Mouse (Mus musculus) C2C12 (cell line): ENCODE measurements around the gene Kras. TPM values are rescaled to one million over a fixed set of nuclear protein-coding genes. Genes with fewer than 3 reads are reported as not detected.

Experiments used
- H3K27me3 ChIP-seq: one replicate; pipeline ENCODE4 v1.6.1; 2011; ENCODE audit not compliant: control insufficient read depth, insufficient read depth, insufficient read length
- H3K36me3 ChIP-seq: one replicate; pipeline ENCODE4 v1.6.1; 2011; ENCODE audit not compliant: control insufficient read depth, insufficient read depth
- H3K4me3 ChIP-seq: one replicate; pipeline ENCODE4 v1.5.1; 2011; ENCODE audit warnings: mild to moderate bottlenecking, control low read depth; ENCODE audit not compliant: poor library complexity, insufficient read depth, severe bottlenecking
- H3K79me2 ChIP-seq: one replicate; pipeline ENCODE4 v1.6.1; 2011; ENCODE audit not compliant: control insufficient read depth, insufficient read depth
- H3K79me3 ChIP-seq: one replicate; pipeline ENCODE4 v1.6.1; 2011; ENCODE audit warnings: low read depth, control low read depth
- H3ac ChIP-seq: one replicate; pipeline ENCODE3; 2011; ENCODE audit warnings: low read depth; ENCODE audit not compliant: control insufficient read depth, insufficient read length
- CEBPB ChIP-seq: IDR thresholded peaks from one replicate; pipeline ENCODE4 v1.6.1; 2011; ENCODE audit warnings: low read depth, mild to moderate bottlenecking, control low read depth, moderate library complexity
- CTCF ChIP-seq: IDR thresholded peaks from one replicate; pipeline ENCODE4 v1.5.1; 2011; ENCODE audit not compliant: control insufficient read depth, insufficient read depth, insufficient read length
- FOSL1 ChIP-seq: IDR thresholded peaks from one replicate; pipeline ENCODE4 v1.8.0; 2011; ENCODE audit warnings: mild to moderate bottlenecking, low read length; ENCODE audit not compliant: poor library complexity, insufficient read depth, severe bottlenecking
- MAX ChIP-seq: IDR thresholded peaks from one replicate; pipeline ENCODE4 v1.6.1; 2011; ENCODE audit warnings: mild to moderate bottlenecking, control low read depth
- MYOD1 ChIP-seq: IDR thresholded peaks from one replicate; pipeline ENCODE4 v1.6.1; 2011; ENCODE audit warnings: low read depth; ENCODE audit not compliant: control insufficient read depth, insufficient read length
- MYOG ChIP-seq: IDR thresholded peaks from one replicate; pipeline ENCODE4 v1.6.1; 2011; ENCODE audit not compliant: control insufficient read depth, insufficient read length; ENCODE audit errors: extremely low read depth
- USF1 ChIP-seq: IDR thresholded peaks from one replicate; pipeline ENCODE4 v1.6.1; 2011; ENCODE audit warnings: low read depth, mild to moderate bottlenecking, control low read depth, moderate library complexity
- polyA plus RNA-seq: library from polyadenylated mRNA; unstranded; fragments of >200 nt; fragmentation: generic; extraction: Trizol; gene quantifications from one replicate; pipeline ENCODE4 v1.2.1, GENCODE M21; 2012; ENCODE audit warnings: missing spikeins

Kras gene
- polyA plus RNA-seq, 1 experiment, result 17.8 TPM

- H3K4me3 ChIP-seq, result no peak overlapping the region
- no peaks in the 10 kb centered on the region for H3K36me3 ChIP-seq
- no peaks in the 10 kb centered on the region for H3K27me3 ChIP-seq
- TF ChIP-seq MAX, result no peak
- TF ChIP-seq CEBPB, result no peak
- no peak for TF ChIP-seq FOSL1
- no peak for TF ChIP-seq CTCF
- no peak for TF ChIP-seq MYOG
- no peak for TF ChIP-seq USF1
- H3ac ChIP-seq, result no peak overlapping the region
- H3K79me2 ChIP-seq, result no peaks in the 10 kb centered on the region
- no peaks in the 10 kb centered on the region for H3K79me3 ChIP-seq
Observed at GRCm38 (mm10) chr6:145275586-145276219, 25.7 kb upstream of the Kras start.

DNA sequence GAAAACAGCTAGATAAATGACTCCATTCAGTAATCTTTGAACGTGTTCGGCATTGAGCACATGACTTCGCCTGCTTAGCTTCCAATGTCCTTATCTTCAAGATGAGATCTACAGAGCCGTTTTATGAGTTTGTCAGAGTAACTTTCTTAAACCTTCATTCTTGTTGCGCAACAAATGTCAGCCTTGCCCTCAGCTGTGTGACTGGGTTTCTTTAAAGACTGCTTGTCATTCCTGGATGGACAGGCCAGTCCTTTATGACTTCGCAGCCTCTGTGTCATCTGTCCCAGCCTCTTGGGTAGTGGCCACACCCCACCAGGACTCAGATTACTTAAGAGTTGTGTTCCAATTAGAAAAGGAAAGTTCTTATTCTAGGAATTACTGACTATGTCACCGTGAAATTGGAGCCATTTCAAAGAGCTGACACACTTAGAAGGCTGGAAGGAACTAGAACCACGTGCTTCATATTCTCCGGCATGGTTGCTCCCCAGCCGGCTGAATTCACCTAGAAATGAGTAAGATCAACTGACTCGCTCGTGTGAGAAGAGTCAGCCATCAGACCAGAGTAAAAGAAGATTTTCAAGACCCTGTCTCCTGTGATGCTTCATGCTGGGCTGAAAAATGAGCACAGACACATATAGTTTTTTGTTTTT lies 24.1 kb upstream of the Kras start:
- no peak overlapping the region for H3K4me3 ChIP-seq
- TF ChIP-seq FOSL1, result no peak
- no peak for TF ChIP-seq MYOG
- no peak for TF ChIP-seq CTCF
- TF ChIP-seq MAX, result peak; percentile 51
- no peak for TF ChIP-seq MYOD1
- TF ChIP-seq USF1, result peak; percentile 55
- peak; percentile 99 for TF ChIP-seq CEBPB
- no peaks in the 10 kb centered on the region for H3K79me2 ChIP-seq
- no peaks in the 10 kb centered on the region for H3K36me3 ChIP-seq
- H3K79me3 ChIP-seq, result no peaks in the 10 kb centered on the region
- no peaks in the 10 kb centered on the region for H3K27me3 ChIP-seq
- H3ac ChIP-seq, result no peak overlapping the region

DNA sequence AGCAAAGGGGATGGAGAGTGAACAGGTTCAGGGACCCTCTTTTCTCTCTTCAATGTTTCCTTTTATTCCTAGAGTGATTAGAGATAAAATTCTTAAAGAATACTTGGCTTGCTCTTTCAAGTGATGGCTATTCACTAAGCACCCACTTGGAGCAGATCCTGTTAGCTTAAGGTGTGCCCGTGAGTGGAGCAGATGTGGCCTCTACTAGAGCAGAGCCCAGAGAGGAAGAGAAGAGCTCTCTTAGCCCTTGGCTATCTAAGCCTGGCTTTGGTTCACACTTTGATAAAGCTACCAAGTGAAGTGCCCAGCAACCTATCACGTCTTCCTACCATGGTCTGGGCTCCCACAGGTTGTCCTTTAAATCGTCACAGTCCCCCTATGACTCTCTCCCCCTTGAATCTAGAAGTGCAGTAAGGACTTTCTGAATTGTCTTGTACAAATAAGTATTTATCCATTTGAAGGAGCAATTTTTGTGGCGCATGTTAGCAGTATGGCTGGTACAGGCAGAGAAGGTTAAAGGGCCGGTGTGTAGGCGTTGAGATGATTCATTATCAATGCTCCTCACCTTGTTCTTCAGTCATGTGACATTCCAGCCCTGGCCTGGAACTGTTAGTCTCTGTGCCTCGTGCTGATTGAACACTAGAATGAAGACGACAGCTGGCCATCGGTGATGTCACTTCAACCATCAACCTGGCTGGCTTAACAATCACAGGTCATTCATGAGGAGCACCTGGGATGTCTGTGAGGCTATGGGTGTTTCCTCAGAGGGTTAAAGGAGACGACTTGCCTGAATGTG lies 22.3 kb upstream of the Kras start:
- no peaks in the 10 kb centered on the region for H3K36me3 ChIP-seq
- no peaks in the 10 kb centered on the region for H3K79me2 ChIP-seq

DNA sequence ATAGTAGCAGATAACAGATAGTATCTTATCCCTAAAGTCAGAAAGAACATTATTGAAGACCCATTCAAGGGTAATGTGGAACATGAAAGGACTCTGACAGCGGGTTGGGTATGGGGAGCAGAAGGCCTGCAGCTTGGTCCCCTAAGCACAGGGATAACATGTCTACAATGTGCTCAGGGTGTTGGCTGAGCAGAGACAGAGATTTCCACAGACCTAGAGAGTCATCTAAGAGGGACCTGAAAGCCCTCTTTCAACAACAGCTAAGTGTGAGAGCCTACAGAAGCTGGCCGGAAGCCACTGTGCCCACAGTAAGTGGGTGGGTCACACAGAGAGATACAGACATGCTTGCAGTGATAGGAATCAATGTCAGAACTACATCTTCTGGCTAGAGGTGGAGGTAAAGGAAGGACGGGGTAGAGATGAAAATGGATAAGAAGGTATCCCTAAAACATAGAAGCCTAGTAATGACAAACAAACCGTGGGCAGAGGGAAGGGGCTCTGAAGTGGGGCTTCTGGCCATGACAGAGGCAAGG lies 19.3 kb upstream of the Kras start:
- Histone ChIP-seq H3ac (no peak overlapping the region), H3K79me3 (no peaks in the 10 kb centered on the region), H3K36me3 (no peaks in the 10 kb centered on the region), H3K79me2 (no peaks in the 10 kb centered on the region), H3K4me3 (no peak overlapping the region), H3K27me3 (peaks cover 6% of the 10 kb centered on the region)
- TF ChIP-seq CTCF, result no peak
- no peak for TF ChIP-seq FOSL1
- no peak for TF ChIP-seq MAX
- TF ChIP-seq MYOG, result no peak
- TF ChIP-seq CEBPB, result no peak
- TF ChIP-seq MYOD1, result no peak
- TF ChIP-seq USF1, result no peak

More for the DNA sequence above, 22.3 kb upstream of the Kras start:
- TF ChIP-seq MYOD1, result no peak
- TF ChIP-seq USF1, result no peak
- TF ChIP-seq MYOG, result no peak
- TF ChIP-seq MAX, result no peak
- TF ChIP-seq CEBPB, result no peak
- H3ac ChIP-seq, result no peak overlapping the region
- H3K4me3 ChIP-seq, result no peak overlapping the region
- H3K27me3 ChIP-seq, result peaks cover 2% of the 10 kb centered on the region
- H3K79me3 ChIP-seq, result no peaks in the 10 kb centered on the region

DNA sequence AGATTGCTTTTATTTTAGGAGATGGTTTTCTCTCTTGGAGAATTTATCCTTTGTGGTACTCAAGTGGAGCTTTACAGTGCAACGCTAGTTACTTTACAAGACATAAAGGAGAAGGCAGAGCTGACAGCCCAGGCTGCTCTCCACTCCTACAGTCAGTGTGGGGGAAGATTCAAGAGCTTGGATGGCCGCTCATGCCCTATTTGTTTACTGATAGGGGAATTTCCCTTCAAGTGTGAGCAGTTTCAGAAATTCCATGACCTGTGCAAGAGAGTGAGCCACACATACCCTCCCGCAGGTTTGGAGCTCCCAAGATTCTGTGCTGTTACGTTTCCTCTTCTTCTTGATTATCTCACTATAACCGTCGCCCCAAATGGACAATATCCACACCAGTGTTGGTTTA lies 17.7 kb upstream of the Kras start:
- no peak overlapping the region for H3ac ChIP-seq
- no peaks in the 10 kb centered on the region for H3K36me3 ChIP-seq
- H3K27me3 ChIP-seq, result peaks cover 6% of the 10 kb centered on the region
- H3K79me2 ChIP-seq, result no peaks in the 10 kb centered on the region
- no peak for TF ChIP-seq CEBPB
- H3K4me3 ChIP-seq, result no peak overlapping the region
- H3K79me3 ChIP-seq, result no peaks in the 10 kb centered on the region
